Mouse (Mus musculus): Measurements from ENCODE around the gene Mcts2. TPM values are rescaled to one million over a fixed set of nuclear protein-coding genes. Genes with fewer than 3 reads are reported as not detected.

Gene Mcts2
- 4.3 TPM for polyA plus RNA-seq (2015; fragmentation: Illumina TruSeq; extraction: RNeasy Lipid Tissue Mini Kit (QIAGEN cat#74804); ENCODE audit: insufficient read depth, low read depth, low replicate concordance)

DNA sequence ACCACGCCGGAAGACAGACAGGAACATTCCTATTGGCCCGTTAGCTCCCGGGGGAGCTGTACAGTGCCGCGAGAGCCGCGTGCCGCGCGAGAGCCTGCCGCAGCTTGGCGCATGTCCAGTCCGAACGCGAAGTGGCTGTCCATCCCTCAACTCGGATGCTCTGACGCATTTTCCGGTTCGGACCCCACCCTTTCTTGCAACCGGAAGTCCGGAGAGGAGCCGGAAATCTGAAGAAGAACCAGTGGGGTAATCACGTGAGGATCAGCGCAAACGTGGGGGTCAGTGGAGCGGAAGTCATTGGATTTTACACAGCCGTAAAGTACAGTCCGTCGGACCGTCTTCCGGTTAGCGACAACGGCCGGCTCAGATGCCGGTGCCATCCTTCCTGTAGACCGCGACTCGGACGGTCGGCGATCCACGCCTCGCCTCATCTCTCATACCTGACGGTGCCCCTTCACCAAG, at the start of gene Mcts2:
TSS of gene Mcts2 (plus strand) at position 230 of the 462 bp plus-strand sequence.

DNA sequence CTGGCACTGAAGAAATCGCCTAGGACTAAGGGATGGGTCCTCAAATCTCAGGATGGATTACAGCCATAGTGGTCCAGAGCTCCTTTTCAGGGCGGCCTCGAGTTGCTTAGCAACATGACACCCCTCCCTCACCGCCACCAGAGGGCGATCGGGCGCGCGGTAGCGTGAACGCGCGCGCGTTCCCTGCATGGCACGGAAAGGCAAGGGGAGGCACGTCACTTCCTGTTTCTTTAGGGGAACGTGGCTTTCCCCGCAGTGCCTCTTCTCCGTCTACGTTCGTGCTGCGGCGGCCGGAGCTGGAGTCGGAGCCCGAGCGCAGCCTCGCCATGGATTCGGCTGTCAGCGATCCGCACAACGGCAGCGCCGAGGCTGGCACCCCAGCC, 17.6 kb upstream of the Mcts2 start, which contains the start of gene H13:
TSS of gene H13 (plus strand) at position 206 of the 383 bp plus-strand sequence.

DNA sequence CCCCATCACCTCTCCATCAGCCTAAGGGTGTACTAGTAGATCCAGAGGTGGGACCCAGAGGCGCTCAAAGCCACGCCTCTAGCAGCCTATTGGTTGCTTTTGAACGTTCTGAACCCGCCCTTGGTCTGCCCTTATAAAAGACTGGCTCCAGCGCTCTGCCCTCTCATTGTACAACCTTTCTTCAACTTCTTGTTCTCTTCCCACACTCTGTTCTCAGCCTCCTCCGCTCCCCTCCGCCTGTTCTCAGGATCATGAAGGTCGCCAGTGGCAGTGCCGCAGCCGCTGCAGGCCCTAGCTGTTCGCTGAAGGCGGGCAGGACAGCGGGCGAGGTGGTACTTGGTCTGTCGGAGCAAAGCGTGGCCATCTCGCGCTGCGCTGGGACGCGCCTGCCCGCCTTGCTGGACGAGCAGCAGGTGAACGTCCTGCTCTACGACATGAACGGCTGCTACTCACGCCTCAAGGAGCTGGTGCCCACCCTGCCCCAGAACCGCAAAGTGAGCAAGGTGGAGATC, 49.3 kb downstream of the Mcts2 start, which contains the start of gene Id1:
TSS of gene Id1 (plus strand) at position 162 of the 512 bp plus-strand sequence.

Other genes starting within 250 kb of the Mcts2 start
- gene Defb23, start 222.4 kb upstream of the Mcts2 start, polyA plus RNA-seq (2015; fragmentation: Illumina TruSeq; extraction: RNeasy Lipid Tissue Mini Kit (QIAGEN cat#74804); ENCODE audit: insufficient read depth, low read depth, low replicate concordance) = not detected
- not detected for gene Defb20, start 210.0 kb upstream of the Mcts2 start, polyA plus RNA-seq (2015; fragmentation: Illumina TruSeq; extraction: RNeasy Lipid Tissue Mini Kit (QIAGEN cat#74804); ENCODE audit: insufficient read depth, low read depth, low replicate concordance)
- gene Defb22, start 196.9 kb upstream of the Mcts2 start, polyA plus RNA-seq (2015; fragmentation: Illumina TruSeq; extraction: RNeasy Lipid Tissue Mini Kit (QIAGEN cat#74804); ENCODE audit: insufficient read depth, low read depth, low replicate concordance) = not detected
- gene Defb26, start 175.3 kb upstream of the Mcts2 start, polyA plus RNA-seq (2015; fragmentation: Illumina TruSeq; extraction: RNeasy Lipid Tissue Mini Kit (QIAGEN cat#74804); ENCODE audit: insufficient read depth, low read depth, low replicate concordance) = not detected
- gene Defb28, start 168.8 kb upstream of the Mcts2 start, polyA plus RNA-seq (2015; fragmentation: Illumina TruSeq; extraction: RNeasy Lipid Tissue Mini Kit (QIAGEN cat#74804); ENCODE audit: insufficient read depth, low read depth, low replicate concordance) = not detected
- gene Defb29, start 146.9 kb upstream of the Mcts2 start, polyA plus RNA-seq (2015; fragmentation: Illumina TruSeq; extraction: RNeasy Lipid Tissue Mini Kit (QIAGEN cat#74804); ENCODE audit: insufficient read depth, low read depth, low replicate concordance) = not detected
- gene Gm17416, start 117.7 kb upstream of the Mcts2 start, polyA plus RNA-seq (2015; fragmentation: Illumina TruSeq; extraction: RNeasy Lipid Tissue Mini Kit (QIAGEN cat#74804); ENCODE audit: insufficient read depth, low read depth, low replicate concordance) = not detected
- not detected for gene Defb21, start 114.3 kb upstream of the Mcts2 start, polyA plus RNA-seq (2015; fragmentation: Illumina TruSeq; extraction: RNeasy Lipid Tissue Mini Kit (QIAGEN cat#74804); ENCODE audit: insufficient read depth, low read depth, low replicate concordance)
- gene Defb19, start 106.7 kb upstream of the Mcts2 start, polyA plus RNA-seq (2015; fragmentation: Illumina TruSeq; extraction: RNeasy Lipid Tissue Mini Kit (QIAGEN cat#74804); ENCODE audit: insufficient read depth, low read depth, low replicate concordance) = not detected
- gene Defb45, start 87.6 kb upstream of the Mcts2 start, polyA plus RNA-seq (2015; fragmentation: Illumina TruSeq; extraction: RNeasy Lipid Tissue Mini Kit (QIAGEN cat#74804); ENCODE audit: insufficient read depth, low read depth, low replicate concordance) = not detected
- not detected for gene Defb36, start 82.7 kb upstream of the Mcts2 start, polyA plus RNA-seq (2015; fragmentation: Illumina TruSeq; extraction: RNeasy Lipid Tissue Mini Kit (QIAGEN cat#74804); ENCODE audit: insufficient read depth, low read depth, low replicate concordance)
- not detected for gene Defb25, start 64.0 kb upstream of the Mcts2 start, polyA plus RNA-seq (2015; fragmentation: Illumina TruSeq; extraction: RNeasy Lipid Tissue Mini Kit (QIAGEN cat#74804); ENCODE audit: insufficient read depth, low read depth, low replicate concordance)
- 3.5 TPM for gene Rem1, start 60.1 kb upstream of the Mcts2 start, polyA plus RNA-seq (2015; fragmentation: Illumina TruSeq; extraction: RNeasy Lipid Tissue Mini Kit (QIAGEN cat#74804); ENCODE audit: insufficient read depth, low read depth, low replicate concordance)
- 32.3 TPM for gene H13, start 17.6 kb upstream of the Mcts2 start, polyA plus RNA-seq (2015; fragmentation: Illumina TruSeq; extraction: RNeasy Lipid Tissue Mini Kit (QIAGEN cat#74804); ENCODE audit: insufficient read depth, low read depth, low replicate concordance)
- gene Id1, start 49.2 kb downstream of the Mcts2 start, polyA plus RNA-seq (2015; fragmentation: Illumina TruSeq; extraction: RNeasy Lipid Tissue Mini Kit (QIAGEN cat#74804); ENCODE audit: insufficient read depth, low read depth, low replicate concordance) = 35.6 TPM
- not detected for gene Cox4i2, start 67.1 kb downstream of the Mcts2 start, polyA plus RNA-seq (2015; fragmentation: Illumina TruSeq; extraction: RNeasy Lipid Tissue Mini Kit (QIAGEN cat#74804); ENCODE audit: insufficient read depth, low read depth, low replicate concordance)
- 13.2 TPM for gene Bcl2l1, start 144.7 kb downstream of the Mcts2 start, polyA plus RNA-seq (2015; fragmentation: Illumina TruSeq; extraction: RNeasy Lipid Tissue Mini Kit (QIAGEN cat#74804); ENCODE audit: insufficient read depth, low read depth, low replicate concordance)
- not detected for gene Tpx2, start 160.9 kb downstream of the Mcts2 start, polyA plus RNA-seq (2015; fragmentation: Illumina TruSeq; extraction: RNeasy Lipid Tissue Mini Kit (QIAGEN cat#74804); ENCODE audit: insufficient read depth, low read depth, low replicate concordance)
- not detected for gene Mylk2, start 224.3 kb downstream of the Mcts2 start, polyA plus RNA-seq (2015; fragmentation: Illumina TruSeq; extraction: RNeasy Lipid Tissue Mini Kit (QIAGEN cat#74804); ENCODE audit: insufficient read depth, low read depth, low replicate concordance)
- 4.8 TPM for gene Foxs1, start 246.2 kb downstream of the Mcts2 start, polyA plus RNA-seq (2015; fragmentation: Illumina TruSeq; extraction: RNeasy Lipid Tissue Mini Kit (QIAGEN cat#74804); ENCODE audit: insufficient read depth, low read depth, low replicate concordance)